Mouse (Mus musculus): Measurements from ENCODE around the gene Gm43191. TPM values are rescaled to one million over a fixed set of nuclear protein-coding genes. Genes with fewer than 3 reads are reported as not detected.
"Not testable (repeated sequence)": the region's sequence is repeated elsewhere in the genome, so short reads cannot be mapped to it uniquely, and the experiment has no call there.

Gm43191 gene
- total RNA-seq, 2 experiments from 2014 or later: 1.1 TPM; not detected in 1

- DNase-seq (ENCODE audit: low spot score in 2 of 2): peak in 1 of 2 experiments; percentile 33
Observed at GRCm38 (mm10) chr3:116661870-116662414, 19.1 kb downstream of the Gm43191 start.

- DNase-seq (ENCODE audit: low spot score in 2 of 2): no peak
Observed at GRCm38 (mm10) chr3:116661288-116661869, 19.7 kb downstream of the Gm43191 start.

GRCm38 (mm10) chr3:116659856-116660430 lies 21.1 kb downstream of the Gm43191 start:
- no peak for DNase-seq (ENCODE audit: low spot score in 2 of 2)

- no peak for DNase-seq (ENCODE audit: low spot score in 2 of 2)
Observed at GRCm38 (mm10) chr3:116658928-116659565, 22.0 kb downstream of the Gm43191 start.

- DNase-seq (ENCODE audit: low spot score in 2 of 2): no peak
Observed at GRCm38 (mm10) chr3:116656184-116656965, 24.7 kb downstream of the Gm43191 start.

GRCm38 (mm10) chr3:116654051-116654450 lies 27.0 kb downstream of the Gm43191 start:
- DNase-seq (ENCODE audit: low spot score in 2 of 2): not testable (repeated sequence)

GRCm38 (mm10) chr3:116653278-116653945 lies 27.6 kb downstream of the Gm43191 start:
- DNase-seq (ENCODE audit: low spot score in 2 of 2): peak in 1 of 2 experiments; percentile 42

- no peak for DNase-seq (ENCODE audit: low spot score in 2 of 2)
Observed at GRCm38 (mm10) chr3:116652033-116652446, 29.0 kb downstream of the Gm43191 start.

- DNase-seq (ENCODE audit: low spot score in 2 of 2): no peak
Observed at GRCm38 (mm10) chr3:116650698-116651097, 30.4 kb downstream of the Gm43191 start.

GRCm38 (mm10) chr3:116648805-116649204 lies 32.3 kb downstream of the Gm43191 start:
- no peak for DNase-seq (ENCODE audit: low spot score in 2 of 2)

- DNase-seq (ENCODE audit: low spot score in 2 of 2): no peak
Observed at GRCm38 (mm10) chr3:116646387-116646786, 34.7 kb downstream of the Gm43191 start.

- no peak for DNase-seq (ENCODE audit: low spot score in 2 of 2)
Observed at GRCm38 (mm10) chr3:116642373-116642772, 38.7 kb downstream of the Gm43191 start.

- DNase-seq (ENCODE audit: low spot score in 2 of 2): no peak
Observed at GRCm38 (mm10) chr3:116641811-116642371, 39.2 kb downstream of the Gm43191 start.

- DNase-seq (ENCODE audit: low spot score in 2 of 2): no peak
Observed at GRCm38 (mm10) chr3:116640024-116640423, 41.0 kb downstream of the Gm43191 start.

- DNase-seq (ENCODE audit: low spot score in 2 of 2): no peak
Observed at GRCm38 (mm10) chr3:116638572-116638971, 42.5 kb downstream of the Gm43191 start.

- DNase-seq (ENCODE audit: low spot score in 2 of 2): no peak
Observed at GRCm38 (mm10) chr3:116637693-116638476, 43.2 kb downstream of the Gm43191 start.

GRCm38 (mm10) chr3:116635799-116636198 lies 45.3 kb downstream of the Gm43191 start:
- no peak for DNase-seq (ENCODE audit: low spot score in 2 of 2)

- no peak for DNase-seq (ENCODE audit: low spot score in 2 of 2)
Observed at GRCm38 (mm10) chr3:116634853-116635252, 46.2 kb downstream of the Gm43191 start.

GRCm38 (mm10) chr3:116634091-116634490 lies 47.0 kb downstream of the Gm43191 start:
- no peak for DNase-seq (ENCODE audit: low spot score in 2 of 2)

GRCm38 (mm10) chr3:116632971-116633370 lies 48.1 kb downstream of the Gm43191 start:
- DNase-seq (ENCODE audit: low spot score in 2 of 2): no peak

All from layer of hippocampus, postnatal 14 days (tissue).